Mouse (Mus musculus): ENCODE measurements at regions not wholly inside any gene's neighbourhood (a gene's known extent, or its start where the extent isn't known, plus 50 kb on each side); places are given as distances from the start of the nearest gene placed in this dataset.

GRCm38 (mm10) chr9:116298791-116299190, 123.6 kb upstream of the Tgfbr2 start:
- TF ChIP-seq CTCF (IDR thresholded peaks at IDR 0.05; ENCODE audit: low read depth, low read length), result no peak
- no peak for TF ChIP-seq POLR2A (IDR thresholded peaks at IDR 0.05; ENCODE audit: borderline replicate concordance, low read depth, low read length)
